Mouse (Mus musculus) leukemia stem cell, adult 10-12 weeks (primary cell): Measurements from ENCODE around the gene Kbtbd7. TPM values are rescaled to one million over a fixed set of nuclear protein-coding genes. Genes with fewer than 3 reads are reported as not detected.

ENCODE experiments used
- polyA plus RNA-seq: library from polyadenylated mRNA; stranded (reverse); fragments of >175 nt; gene quantifications from 2 replicates; pipeline ENCODE4 v1.2.3, GENCODE M21; 2012; ENCODE audit warnings: low replicate concordance

Kbtbd7 gene
- polyA plus RNA-seq, result 2.2 and 4.5 TPM in 2 replicates

GRCm38 (mm10) chr14:79425979-79426729 is at the start of gene Kbtbd7:
Gene Kbtbd7, plus strand, starts transcription at chr14:79426511.

GRCm38 (mm10) chr14:79390265-79390926 is 35.9 kb upstream of the Kbtbd7 start, which contains the start of gene Naa16:
Gene Naa16, minus strand, starts transcription at chr14:79390778.

GRCm38 (mm10) chr14:79397321-79398122 is 28.8 kb upstream of the Kbtbd7 start, which contains the start of gene Mtrf1:
Gene Mtrf1, plus strand, starts transcription at chr14:79397772.

GRCm38 (mm10) chr14:79451681-79452590 is 25.6 kb downstream of the Kbtbd7 start, which contains the start of gene Kbtbd6:
Gene Kbtbd6, plus strand, starts transcription at chr14:79451835.

Other genes with a start within 250 kb of the Kbtbd7 start
- gene Zfp957, start 179.1 kb upstream of the Kbtbd7 start, polyA plus RNA-seq, result not detected in 2 replicates
- 13.2 and 18.0 TPM in 2 replicates for gene Rgcc, start 124.9 kb upstream of the Kbtbd7 start, polyA plus RNA-seq
- gene Naa16, start 35.7 kb upstream of the Kbtbd7 start, polyA plus RNA-seq, result 6.7 and 20.8 TPM in 2 replicates
- not detected in 2 replicates for gene Mtrf1, start 28.7 kb upstream of the Kbtbd7 start, polyA plus RNA-seq
- 2.5 and 2.8 TPM in 2 replicates for gene Kbtbd6, start 25.3 kb downstream of the Kbtbd7 start, polyA plus RNA-seq
- 6.5 and 7.1 TPM in 2 replicates for gene Elf1, start 54.7 kb downstream of the Kbtbd7 start, polyA plus RNA-seq
- gene Wbp4, start 55.0 kb downstream of the Kbtbd7 start, polyA plus RNA-seq, result 5.7 and 11.0 TPM in 2 replicates
- 0.15 and 1.1 TPM in 2 replicates for gene Sugt1, start 161.2 kb downstream of the Kbtbd7 start, polyA plus RNA-seq
- gene Cnmd, start 235.7 kb downstream of the Kbtbd7 start, polyA plus RNA-seq, result not detected in 2 replicates